Mouse (Mus musculus): Measurements from ENCODE around the gene Cdr2.

- no peak for TF ChIP-seq GATA1 (IDR thresholded peaks at IDR 0.05; ENCODE audit: low read length)
- no peak for TF ChIP-seq TAL1 (IDR thresholded peaks at IDR 0.05; ENCODE audit: low read length)
Observed at GRCm38 (mm10) chr7:121002407-121002928, 20.4 kb upstream of the Cdr2 start.

Measured in erythroblast, embryonic 14.5 days (primary cell).